Mouse (Mus musculus) Muller cell, postnatal 12 days (primary cell): Measurements from ENCODE around the gene Ppfia2.

Experiments used
- DNase-seq: peaks from one replicate; pipeline ENCODE4 v3.0.0-alpha.2; 2015; ENCODE audit errors: inconsistent ontology term

Gene Ppfia2

GRCm38 (mm10) chr10:106665221-106665620, 195.1 kb downstream of the Ppfia2 start:
- no peak for DNase-seq

- DNase-seq = no peak
These were observed 200.0 kb downstream of the Ppfia2 start for GRCm38 (mm10) chr10:106670170-106670569.

GRCm38 (mm10) chr10:106681395-106681794, 211.3 kb downstream of the Ppfia2 start:
- no peak for DNase-seq

- no peak for DNase-seq
These were observed 215.4 kb downstream of the Ppfia2 start for GRCm38 (mm10) chr10:106685519-106685918.

- peak; percentile 20 for DNase-seq
These were observed 249.8 kb downstream of the Ppfia2 start for GRCm38 (mm10) chr10:106719936-106720335.

- no peak for DNase-seq
These were observed 262.1 kb downstream of the Ppfia2 start for GRCm38 (mm10) chr10:106732265-106732664.

- peak; percentile 83 for DNase-seq
These were observed 266.3 kb downstream of the Ppfia2 start for GRCm38 (mm10) chr10:106736230-106737063.

GRCm38 (mm10) chr10:106738190-106738589, 268.1 kb downstream of the Ppfia2 start:
- DNase-seq = peak; percentile 26

- DNase-seq = no peak
These were observed 274.8 kb downstream of the Ppfia2 start for GRCm38 (mm10) chr10:106744966-106745365.

- no peak for DNase-seq
These were observed 290.9 kb downstream of the Ppfia2 start for GRCm38 (mm10) chr10:106761061-106761460.

- DNase-seq = no peak
These were observed 293.6 kb downstream of the Ppfia2 start for GRCm38 (mm10) chr10:106763785-106764184.

- no peak for DNase-seq
These were observed 305.4 kb downstream of the Ppfia2 start for GRCm38 (mm10) chr10:106775571-106775970.

GRCm38 (mm10) chr10:106815447-106815846, 345.3 kb downstream of the Ppfia2 start:
- DNase-seq = no peak

- DNase-seq = no peak
These were observed 348.2 kb downstream of the Ppfia2 start for GRCm38 (mm10) chr10:106818381-106818780.

- DNase-seq = no peak
These were observed 354.1 kb downstream of the Ppfia2 start for GRCm38 (mm10) chr10:106824215-106824614.

GRCm38 (mm10) chr10:106838476-106838875, 368.3 kb downstream of the Ppfia2 start:
- no peak for DNase-seq

GRCm38 (mm10) chr10:106858106-106858505, 388.0 kb downstream of the Ppfia2 start:
- no peak for DNase-seq

- DNase-seq = no peak
These were observed 400.1 kb downstream of the Ppfia2 start for GRCm38 (mm10) chr10:106870233-106870632.

GRCm38 (mm10) chr10:106871847-106872246, 401.7 kb downstream of the Ppfia2 start:
- no peak for DNase-seq

GRCm38 (mm10) chr10:106872714-106873113, 402.6 kb downstream of the Ppfia2 start:
- no peak for DNase-seq

- no peak for DNase-seq
These were observed 411.2 kb downstream of the Ppfia2 start for GRCm38 (mm10) chr10:106881330-106881729.

GRCm38 (mm10) chr10:106896351-106896750, 426.2 kb downstream of the Ppfia2 start:
- peak; percentile 17 for DNase-seq

- peak; percentile 35 for DNase-seq
These were observed 440.0 kb downstream of the Ppfia2 start for GRCm38 (mm10) chr10:106910108-106910507.
